Mouse (Mus musculus) natural killer cell, adult 2 months (primary cell): ENCODE data around the gene Tdrd6.

ENCODE experiments used
- DNase-seq, 2 experiments: peaks; one replicate each; pipeline ENCODE4 v3.0.0; 2022; ENCODE audit warnings: low spot score in 2 of 2

Tdrd6 gene

GRCm38 (mm10) chr17:43629496-43630426 lies at the start of gene Tdrd6:
Gene Tdrd6 (minus strand): TSS chr17:43630299.
- DNase-seq = no peak

GRCm38 (mm10) chr17:43677317-43677716 lies 47.2 kb upstream of the Tdrd6 start:
- DNase-seq = peak in 1 of 2 experiments; percentile 2

- DNase-seq = no peak
Observed at GRCm38 (mm10) chr17:43676241-43676640, 46.1 kb upstream of the Tdrd6 start.

GRCm38 (mm10) chr17:43675228-43675627 lies 45.1 kb upstream of the Tdrd6 start:
- no peak for DNase-seq

GRCm38 (mm10) chr17:43671907-43672306 lies 41.8 kb upstream of the Tdrd6 start:
- DNase-seq = no peak

GRCm38 (mm10) chr17:43669145-43669695 lies 39.1 kb upstream of the Tdrd6 start:
- DNase-seq = no peak

- peak in 1 of 2 experiments; percentile 6 for DNase-seq
Observed at GRCm38 (mm10) chr17:43667290-43667843, 37.3 kb upstream of the Tdrd6 start, which contains the start of gene Cyp39a1. Gene Cyp39a1 (plus strand): TSS chr17:43667425.

GRCm38 (mm10) chr17:43666576-43667289 lies 36.6 kb upstream of the Tdrd6 start, which contains the start of gene Slc25a27:
Gene Slc25a27 (minus strand): TSS chr17:43667214.
- DNase-seq = peak; percentile 79 to 82

GRCm38 (mm10) chr17:43651314-43652046 lies 21.4 kb upstream of the Tdrd6 start:
- no peak for DNase-seq

- DNase-seq = peak in 1 of 2 experiments; percentile 18
Observed at GRCm38 (mm10) chr17:43649641-43650436, 19.7 kb upstream of the Tdrd6 start.

GRCm38 (mm10) chr17:43646925-43647324 lies 16.8 kb upstream of the Tdrd6 start:
- no peak for DNase-seq

GRCm38 (mm10) chr17:43645136-43645535 lies 15.0 kb upstream of the Tdrd6 start:
- DNase-seq = no peak

- no peak for DNase-seq
Observed at GRCm38 (mm10) chr17:43644375-43644774, 14.3 kb upstream of the Tdrd6 start.

- no peak for DNase-seq
Observed at GRCm38 (mm10) chr17:43643191-43643590, 13.1 kb upstream of the Tdrd6 start.

GRCm38 (mm10) chr17:43640825-43641224 lies 10.7 kb upstream of the Tdrd6 start:
- no peak for DNase-seq

GRCm38 (mm10) chr17:43637146-43637545 lies 7.0 kb upstream of the Tdrd6 start:
- DNase-seq = no peak

- DNase-seq = no peak
Observed at GRCm38 (mm10) chr17:43630427-43630760, 295 bp upstream of the Tdrd6 start.

GRCm38 (mm10) chr17:43629026-43629495 lies 1.0 kb downstream of the Tdrd6 start:
- no peak for DNase-seq

- DNase-seq = no peak
Observed at GRCm38 (mm10) chr17:43628246-43628645, 1.9 kb downstream of the Tdrd6 start.

- DNase-seq = no peak
Observed at GRCm38 (mm10) chr17:43622076-43622475, 8.0 kb downstream of the Tdrd6 start.
